Mouse (Mus musculus) mature B cell (primary cell): ENCODE measurements around the gene Mtor.

Source experiments
- in situ Hi-C: fragments of 300-500 bp; cut with MboI; formaldehyde crosslinking; loops from 2 replicates; pipeline ENCODE4 v1.14.3; 2019

Mtor gene

GRCm38 (mm10) chr4:148530778-148531177, 82.4 kb downstream of the Mtor start:
- in situ Hi-C loops, result no loop called here

GRCm38 (mm10) chr4:148531341-148531740, 82.9 kb downstream of the Mtor start:
- in situ Hi-C loops, result no loop called here

- in situ Hi-C loops, result no loop called here
Observed at GRCm38 (mm10) chr4:148532516-148532915, 84.1 kb downstream of the Mtor start.

- in situ Hi-C loops, result no loop called here
Observed at GRCm38 (mm10) chr4:148533613-148534328, 85.4 kb downstream of the Mtor start.

- in situ Hi-C loops, result no loop called here
Observed at GRCm38 (mm10) chr4:148535876-148536275, 87.5 kb downstream of the Mtor start.

- in situ Hi-C loops, result no loop called here
Observed at GRCm38 (mm10) chr4:148549106-148549505, 100.7 kb downstream of the Mtor start.

- in situ Hi-C loops, result no loop called here
Observed at GRCm38 (mm10) chr4:148557766-148558165, 109.4 kb downstream of the Mtor start.

- in situ Hi-C loops, result no loop called here
Observed at GRCm38 (mm10) chr4:148558297-148559000, 110.0 kb downstream of the Mtor start, which contains the start of gene Exosc10. Gene Exosc10, plus strand, starts transcription at chr4:148558429.

GRCm38 (mm10) chr4:148562676-148563075, 114.3 kb downstream of the Mtor start:
- in situ Hi-C loops, result no loop called here

GRCm38 (mm10) chr4:148563595-148563994, 115.2 kb downstream of the Mtor start:
- in situ Hi-C loops, result no loop called here

GRCm38 (mm10) chr4:148570138-148570537, 121.7 kb downstream of the Mtor start:
- in situ Hi-C loops, result no loop called here

- in situ Hi-C loops, result no loop called here
Observed at GRCm38 (mm10) chr4:148570693-148571295, 122.4 kb downstream of the Mtor start.

- in situ Hi-C loops, result no loop called here
Observed at GRCm38 (mm10) chr4:148573222-148573621, 124.8 kb downstream of the Mtor start.

GRCm38 (mm10) chr4:148580765-148581164, 132.4 kb downstream of the Mtor start:
- in situ Hi-C loops, result no loop called here

- in situ Hi-C loops, result no loop called here
Observed at GRCm38 (mm10) chr4:148581422-148581821, 133.0 kb downstream of the Mtor start.

- in situ Hi-C loops, result no loop called here
Observed at GRCm38 (mm10) chr4:148583257-148583656, 134.8 kb downstream of the Mtor start.

- in situ Hi-C loops, result no loop called here
Observed at GRCm38 (mm10) chr4:148586648-148587047, 138.2 kb downstream of the Mtor start.

- in situ Hi-C loops, result no loop called here
Observed at GRCm38 (mm10) chr4:148588793-148589192, 140.4 kb downstream of the Mtor start.

GRCm38 (mm10) chr4:148589565-148589964, 141.2 kb downstream of the Mtor start:
- in situ Hi-C loops, result no loop called here

GRCm38 (mm10) chr4:148590421-148591170, 142.2 kb downstream of the Mtor start:
- in situ Hi-C loops, result no loop called here

GRCm38 (mm10) chr4:148591171-148591630, 142.8 kb downstream of the Mtor start, which contains the start of gene Srm:
Gene Srm, plus strand, starts transcription at chr4:148591503.
- in situ Hi-C loops, result no loop called here
